Mouse (Mus musculus) embryonic facial prominence, embryonic 11.5 days (tissue): ENCODE results near the gene Stra6l. TPM values are rescaled to one million over a fixed set of nuclear protein-coding genes. Genes with fewer than 3 reads are reported as not detected.

ENCODE experiments used
- ATAC-seq: fragments of 200-750 bp; cut with Nextera tagmentation; replicated peaks from 2 replicates; pipeline ENCODE4 v1.8.0; 2017; ENCODE audit warnings: low read depth; ENCODE audit not compliant: insufficient number of reproducible peaks, low FRiP score, low TSS enrichment
- DNase-seq: peaks from one replicate; pipeline ENCODE4 v3.0.0-alpha.2; 2015; ENCODE audit warnings: low spot score
- H3K27ac ChIP-seq: fragments of 300-500 bp; sonication (generic); replicated peaks from 2 replicates; pipeline ENCODE4 v1.5.1; 2014; ENCODE audit warnings: mild to moderate bottlenecking, low read depth, low read length, control low read depth
- H3K27me3 ChIP-seq: fragments of 300-500 bp; sonication (generic); 2 replicates; pipeline ENCODE4 v1.6.1; 2014; ENCODE audit warnings: mild to moderate bottlenecking, low read length, moderate library complexity, mixed read lengths; ENCODE audit not compliant: control insufficient read depth, insufficient read depth
- H3K36me3 ChIP-seq: fragments of 300-500 bp; sonication (generic); replicated peaks from 2 replicates; pipeline ENCODE4 v1.6.1; 2014; ENCODE audit warnings: low read depth, mild to moderate bottlenecking, low read length, moderate library complexity, mixed read lengths; ENCODE audit not compliant: control insufficient read depth, insufficient read depth
- H3K4me1 ChIP-seq: fragments of 300-500 bp; sonication (generic); 2 replicates; pipeline ENCODE4 v1.6.1; 2014; ENCODE audit warnings: low read length, mixed read lengths; ENCODE audit not compliant: control insufficient read depth, insufficient read depth
- H3K4me2 ChIP-seq: fragments of 300-500 bp; sonication (generic); 2 replicates; pipeline ENCODE4 v1.6.1; 2014; ENCODE audit warnings: low read depth, mild to moderate bottlenecking, control low read depth, low read length, moderate library complexity
- H3K4me3 ChIP-seq: fragments of 300-500 bp; sonication (generic); 2 replicates; pipeline ENCODE4 v1.5.1; 2014; ENCODE audit warnings: low read depth, low read length, control low read depth
- H3K9ac ChIP-seq: fragments of 300-500 bp; sonication (generic); replicated peaks from 2 replicates; pipeline ENCODE4 v1.6.1; 2014; ENCODE audit warnings: mild to moderate bottlenecking, control low read depth, low read length
- H3K9me3 ChIP-seq: fragments of 300-500 bp; sonication (generic); replicated peaks from 2 replicates; pipeline ENCODE4 v1.6.1; 2016; ENCODE audit warnings: mild to moderate bottlenecking, low read length, inconsistent platforms, mixed read lengths; ENCODE audit not compliant: control insufficient read depth
- WGBS: fragments of 180-500 bp; shearing (Covaris S2); extraction: QIAGEN DNeasy Blood & Tissue Kit; methylation state at CpG from one replicate; pipeline ENCODE4 v1.1.7; 2014; 5-methylcytosine and 5-hydroxymethylcytosine counted together
- polyA plus RNA-seq: library from polyadenylated mRNA; unstranded; fragments of >200 nt; fragmentation: Nextera tagmentation; extraction: Ambion mirVana; gene quantifications from 2 replicates; pipeline ENCODE4 v1.2.1, GENCODE M21; 2014

The Stra6l gene
- polyA plus RNA-seq, 1 experiment from 2014 or later, result 0.14 TPM

DNA sequence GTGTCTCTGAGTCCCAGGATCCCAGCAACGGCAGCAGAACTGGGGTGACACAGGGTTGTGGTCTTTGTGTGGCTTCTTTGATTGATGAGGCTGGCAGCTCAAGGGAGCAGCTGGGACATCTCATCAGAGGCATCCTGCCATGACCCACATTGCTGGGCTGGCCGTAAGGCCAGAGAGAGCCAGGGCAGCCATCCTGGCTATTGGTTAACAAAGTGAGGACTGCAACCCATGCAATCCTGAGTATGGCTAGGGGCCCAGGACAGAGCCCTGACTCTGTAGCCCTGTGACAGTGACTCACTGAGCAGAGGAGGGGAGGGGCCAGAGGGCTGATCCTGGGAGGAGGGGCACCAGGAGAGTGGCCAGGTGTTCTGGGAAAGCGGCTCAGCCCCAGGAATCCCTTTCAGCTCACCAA is 3.2 kb downstream of the Stra6l start:
- H3K27ac ChIP-seq, result no peak overlapping the region
- no peaks in the 10 kb centered on the region for H3K9me3 ChIP-seq
- ATAC-seq (no peak), DNase-seq (no peak)
- H3K27me3 ChIP-seq, result no peaks in the 10 kb centered on the region; the same call in 1 of the 2 replicates
- H3K4me2 ChIP-seq, result no peak overlapping the region
- H3K4me1 ChIP-seq, result no peaks in the 10 kb centered on the region
- no peak overlapping the region for H3K4me3 ChIP-seq
- H3K36me3 ChIP-seq, result no peaks in the 10 kb centered on the region
- H3K9ac ChIP-seq, result no peak overlapping the region
- WGBS, result 49% methylated on average over 3 of the region's 3 CpGs

DNA sequence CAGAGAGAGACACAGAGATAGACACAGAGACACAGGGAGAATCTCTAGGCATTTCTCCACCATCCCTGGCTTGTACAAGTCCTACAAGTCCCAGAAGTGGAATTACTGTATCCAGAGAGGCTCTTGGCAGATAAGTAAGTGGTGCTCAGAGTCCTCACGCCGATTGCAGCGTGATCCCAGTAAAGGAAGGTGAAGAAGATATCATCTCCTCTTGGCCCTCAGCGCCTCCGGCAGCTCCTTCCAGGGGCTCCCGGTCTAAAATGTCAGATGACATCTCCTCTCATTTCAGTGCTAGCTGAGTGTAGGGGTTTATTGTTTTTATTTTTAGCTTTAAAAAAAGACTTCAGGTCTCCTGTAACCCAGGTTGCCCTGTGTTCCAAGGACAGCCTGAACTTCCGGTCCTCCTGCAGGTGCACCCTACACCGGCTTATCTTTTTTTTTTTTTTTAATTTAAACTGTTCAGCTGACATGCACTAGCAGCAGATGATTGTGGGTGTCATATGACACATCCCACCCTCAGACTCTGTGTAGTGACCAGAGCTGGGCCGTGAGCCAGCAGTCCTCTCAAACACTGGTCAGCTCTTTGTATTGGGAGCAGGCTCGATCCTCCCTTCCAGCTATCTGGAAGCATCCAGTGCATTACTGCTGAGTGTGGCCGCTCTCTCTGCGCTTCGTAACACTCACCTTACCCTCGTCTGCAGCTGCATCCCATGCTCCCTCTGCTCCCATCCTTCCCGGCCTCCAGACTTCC is 5.2 kb downstream of the Stra6l start:
- no peak overlapping the region for H3K4me2 ChIP-seq
- 79% methylated on average over 15 of the region's 15 CpGs for WGBS
- no peak overlapping the region for H3K27ac ChIP-seq
- no peaks in the 10 kb centered on the region; the same call in 1 of the 2 replicates for H3K27me3 ChIP-seq
- H3K4me1 ChIP-seq, result no peaks in the 10 kb centered on the region
- no peak for ATAC-seq
- H3K9me3 ChIP-seq, result no peaks in the 10 kb centered on the region
- no peaks in the 10 kb centered on the region for H3K36me3 ChIP-seq
- no peak overlapping the region for H3K9ac ChIP-seq
- no peak overlapping the region for H3K4me3 ChIP-seq
- no peak for DNase-seq

DNA sequence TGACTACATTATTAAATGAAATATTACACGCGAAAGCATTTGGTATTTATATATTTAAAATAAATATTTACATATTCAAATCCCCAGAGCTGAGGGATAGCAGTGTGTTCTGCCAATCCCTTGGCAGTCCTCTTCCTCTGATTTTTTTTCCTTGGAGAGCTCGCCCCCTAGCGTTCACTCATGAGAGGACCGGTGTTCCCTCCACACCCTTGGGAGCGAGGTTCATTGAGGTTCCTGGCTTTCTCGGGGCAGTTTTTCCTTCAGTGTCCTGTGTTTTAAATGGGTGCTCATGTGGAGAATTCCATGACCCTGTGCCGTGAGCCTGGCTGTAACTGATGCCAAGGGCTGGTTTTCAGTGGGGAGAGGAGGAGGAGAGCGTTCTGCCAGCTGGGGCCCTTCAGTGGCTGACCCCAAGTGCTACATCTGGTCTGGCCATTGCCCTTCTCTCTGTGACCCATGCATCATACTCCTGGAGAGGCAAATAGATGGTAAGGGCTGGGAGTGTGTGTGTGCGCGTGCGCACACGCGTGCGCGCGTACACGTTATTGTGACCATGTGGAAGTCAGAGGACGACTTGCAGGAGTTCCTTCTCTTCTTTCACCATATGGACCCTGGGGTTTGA is 7.5 kb downstream of the Stra6l start:
- Histone ChIP-seq H3K4me2 (no peak overlapping the region), H3K27ac (no peak overlapping the region), H3K9me3 (no peaks in the 10 kb centered on the region; the same call in 1 of the 2 replicates), H3K4me3 (no peak overlapping the region), H3K9ac (no peak overlapping the region), H3K4me1 (no peaks in the 10 kb centered on the region), H3K36me3 (no peaks in the 10 kb centered on the region), H3K27me3 (no peaks in the 10 kb centered on the region; the same call in 1 of the 2 replicates)
- ATAC-seq (no peak), DNase-seq (peak; percentile 85)
- WGBS, result 46% methylated on average over 19 of the region's 19 CpGs

DNA sequence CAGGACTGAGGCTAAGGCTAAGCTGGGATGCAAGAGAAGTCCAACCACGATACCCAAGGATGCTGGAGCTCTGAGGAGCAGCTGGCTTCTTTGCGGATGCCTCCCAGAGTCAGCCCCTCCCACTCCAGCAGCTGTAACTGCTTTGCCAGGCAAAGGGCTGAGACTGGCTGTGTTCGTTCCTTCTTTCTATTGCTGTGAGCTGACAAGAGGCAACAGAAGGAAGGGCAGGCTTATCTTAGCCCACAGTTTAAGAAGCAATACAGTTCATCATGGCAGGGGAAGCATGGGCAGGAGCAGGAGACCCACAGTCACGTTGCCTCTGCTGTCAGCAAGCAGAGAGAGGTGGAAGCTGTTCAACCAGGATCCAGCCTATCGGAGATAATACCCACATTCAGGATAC is 12.7 kb downstream of the Stra6l start:
- H3K27me3 ChIP-seq, result no peaks in the 10 kb centered on the region
- WGBS, result 58% methylated on average over 5 of the region's 5 CpGs
- H3K4me1 ChIP-seq, result no peaks in the 10 kb centered on the region
- no peak overlapping the region for H3K4me3 ChIP-seq
- DNase-seq (no peak), ATAC-seq (no peak)
- no peaks in the 10 kb centered on the region for H3K36me3 ChIP-seq
- no peak overlapping the region for H3K27ac ChIP-seq
- no peak overlapping the region for H3K4me2 ChIP-seq
- no peak overlapping the region for H3K9ac ChIP-seq
- H3K9me3 ChIP-seq, result no peaks in the 10 kb centered on the region; the same call in 1 of the 2 replicates

DNA sequence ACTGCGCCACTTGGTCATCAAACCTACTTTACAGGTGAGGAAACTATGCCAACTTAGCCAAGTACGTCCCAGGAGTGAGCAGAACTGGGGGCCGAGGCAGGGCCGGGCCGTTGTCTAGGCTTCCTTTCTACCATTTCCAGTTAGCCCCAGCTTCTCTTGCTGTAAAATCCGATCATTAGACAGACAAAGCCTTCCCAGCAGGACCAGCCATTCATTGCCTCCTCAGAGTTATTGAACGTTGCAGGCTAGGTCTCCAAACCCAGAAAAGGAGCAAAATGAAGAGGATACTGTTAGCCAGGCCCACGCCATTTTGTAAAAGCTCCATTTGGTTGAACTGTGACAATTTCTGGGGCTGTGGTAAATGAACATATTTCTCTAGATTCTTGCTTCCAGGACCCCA is 19.0 kb downstream of the Stra6l start:
- Histone ChIP-seq H3K4me3 (no peak overlapping the region), H3K27me3 (no peaks in the 10 kb centered on the region), H3K4me1 (no peaks in the 10 kb centered on the region), H3K36me3 (no peaks in the 10 kb centered on the region), H3K27ac (no peak overlapping the region), H3K9ac (no peak overlapping the region), H3K9me3 (no peaks in the 10 kb centered on the region), H3K4me2 (no peak overlapping the region)
- DNase-seq (no peak), ATAC-seq (no peak)
- WGBS, result 78% methylated on average over 8 of the region's 8 CpGs

DNA sequence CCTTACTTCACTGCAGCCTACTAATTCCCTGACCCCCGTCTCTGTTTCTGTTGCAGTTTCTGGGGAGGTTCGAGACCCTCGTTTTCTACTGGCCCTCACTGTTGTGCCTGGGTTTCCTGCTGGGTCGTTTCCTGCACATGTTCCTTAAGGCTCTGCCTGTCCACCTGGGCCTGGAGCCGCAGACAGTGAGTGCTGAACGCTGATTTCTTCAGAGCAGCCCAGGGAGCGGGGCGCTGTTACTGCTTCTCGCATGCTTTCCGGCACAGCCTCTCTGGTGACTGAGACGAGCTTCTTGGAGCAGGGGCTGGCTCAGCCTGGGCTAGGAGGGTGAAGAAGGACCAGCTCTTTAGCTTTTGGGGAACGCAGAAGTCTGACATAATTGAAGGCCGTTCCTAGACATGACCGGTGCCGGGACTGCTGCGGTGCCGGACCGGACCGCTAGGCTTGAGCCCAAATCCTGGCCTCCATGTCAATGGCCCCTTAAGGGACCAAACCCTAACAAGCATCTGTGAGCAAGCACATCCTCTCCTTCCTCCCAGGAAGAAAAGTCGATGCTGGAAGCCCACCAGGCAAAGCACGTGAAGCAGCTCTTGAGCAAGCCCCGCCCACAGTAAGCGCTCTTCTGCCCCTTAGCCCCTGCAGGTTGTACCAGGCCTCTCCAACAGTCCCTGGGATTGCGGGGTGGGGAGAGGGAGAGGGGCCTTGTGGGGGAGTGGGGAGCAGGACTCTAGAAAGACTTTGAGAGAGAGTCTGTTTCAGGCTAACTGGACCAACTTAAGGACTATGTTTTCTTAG is 20.8 kb downstream of the Stra6l start:
- Histone ChIP-seq H3K4me2 (peak overlapping the region; percentile 21; the same call in 1 of the 2 replicates), H3K9me3 (no peaks in the 10 kb centered on the region), H3K36me3 (no peaks in the 10 kb centered on the region), H3K4me1 (no peaks in the 10 kb centered on the region), H3K9ac (no peak overlapping the region), H3K27ac (no peak overlapping the region), H3K4me3 (no peak overlapping the region), H3K27me3 (no peaks in the 10 kb centered on the region)
- WGBS, result 18% methylated on average over 24 of the region's 24 CpGs
- peak; percentile 49 for DNase-seq
- ATAC-seq, result no peak

DNA sequence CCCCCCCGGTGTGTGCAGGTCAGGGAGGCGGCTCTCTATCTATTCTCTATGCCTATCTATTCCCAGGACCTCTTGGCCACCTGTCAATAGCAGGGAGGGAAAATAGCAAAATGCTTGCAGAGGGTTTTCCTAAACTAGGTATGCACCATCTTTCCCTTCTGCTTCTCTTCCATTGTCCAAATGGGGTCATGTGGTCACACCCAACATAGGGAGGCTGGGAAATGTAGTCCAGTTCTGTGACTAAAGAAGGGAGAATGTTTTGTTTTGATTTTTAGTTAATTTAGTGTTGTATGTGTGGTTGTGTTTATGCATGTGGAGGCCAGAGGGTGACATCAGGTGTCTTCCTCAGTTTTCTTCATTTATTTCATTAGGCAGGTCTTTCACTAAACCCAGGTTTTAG is 23.7 kb downstream of the Stra6l start:
- no peaks in the 10 kb centered on the region for H3K36me3 ChIP-seq
- no peaks in the 10 kb centered on the region for H3K27me3 ChIP-seq
- no peak for DNase-seq
- no peaks in the 10 kb centered on the region for H3K4me1 ChIP-seq
- H3K4me3 ChIP-seq, result no peak overlapping the region
- 90% methylated on average over 2 of the region's 2 CpGs for WGBS
- no peak overlapping the region for H3K4me2 ChIP-seq
- H3K27ac ChIP-seq, result no peak overlapping the region
- no peak for ATAC-seq
- H3K9ac ChIP-seq, result no peak overlapping the region
- no peaks in the 10 kb centered on the region for H3K9me3 ChIP-seq

DNA sequence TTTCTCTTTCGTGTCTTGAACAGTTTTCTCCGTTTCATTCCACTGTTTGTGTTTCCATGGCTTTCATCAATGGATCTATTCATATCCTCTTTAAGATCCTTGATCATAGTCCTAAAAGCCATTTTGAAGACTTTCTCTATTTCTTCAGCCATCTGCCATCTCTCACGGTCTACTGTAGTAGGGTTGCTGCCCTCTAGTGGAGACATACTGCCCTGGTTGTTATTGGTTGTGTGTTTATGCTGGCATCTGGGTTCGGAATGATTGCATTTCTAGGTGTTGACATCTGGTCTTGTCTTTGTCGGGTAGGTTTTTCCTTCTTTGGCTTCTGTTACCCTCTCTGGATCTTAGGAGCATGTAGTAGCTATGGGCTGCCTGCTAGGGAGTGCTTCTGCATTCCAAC is 30.5 kb downstream of the Stra6l start:
- no peak for ATAC-seq
- Histone ChIP-seq H3K9me3 (no peaks in the 10 kb centered on the region), H3K4me3 (no peak overlapping the region), H3K9ac (no peak overlapping the region), H3K27ac (no peak overlapping the region), H3K27me3 (no peaks in the 10 kb centered on the region), H3K4me2 (no peak overlapping the region), H3K4me1 (no peaks in the 10 kb centered on the region), H3K36me3 (no peaks in the 10 kb centered on the region)
- WGBS, result 45% methylated on average over 5 of the region's 5 CpGs
- DNase-seq, result peak; percentile 75
